Mouse (Mus musculus): ENCODE results near the gene Rps2.

DNA sequence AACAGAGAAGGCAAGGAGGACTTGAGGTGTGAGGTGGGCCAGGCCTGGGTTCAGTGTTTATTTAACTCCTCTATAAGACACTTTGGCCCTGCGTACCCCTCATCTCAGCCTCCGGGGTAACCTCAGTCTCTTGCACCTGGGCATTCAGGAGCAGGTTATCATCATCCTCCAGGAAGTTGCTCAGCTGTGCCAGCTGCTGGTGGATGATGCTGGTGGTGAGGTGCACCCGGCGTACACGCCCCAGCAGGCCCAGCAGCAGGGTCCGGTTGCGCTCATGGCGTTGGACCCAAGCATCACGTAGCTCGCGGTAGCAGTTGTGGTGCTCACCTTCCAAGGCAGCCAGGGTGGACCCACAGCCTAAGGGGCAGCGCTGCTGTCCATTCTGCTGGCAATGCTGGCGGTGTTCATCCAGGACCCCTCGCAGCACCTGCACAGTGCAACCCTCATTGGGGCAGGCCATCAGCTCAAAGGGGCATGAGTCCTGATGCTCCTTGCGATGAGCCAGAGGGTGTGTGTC lies 1.7 kb upstream of the Rps2 start:
- TF ChIP-seq CTCF (IDR thresholded peaks at IDR 0.05; ENCODE audit: low read depth) = no peak
- TF ChIP-seq EP300 (IDR thresholded peaks at IDR 0.05; ENCODE audit: low read depth) = no peak

Data from liver, postnatal 0 days (tissue).